Mouse (Mus musculus) right cerebral cortex, adult 18-20 months (tissue): ENCODE measurements around the gene Gm28230.

ENCODE experiments used
- DNase-seq: peaks from one replicate; pipeline ENCODE4 v3.0.0; 2022; ENCODE audit warnings: mixed read lengths

Gene Gm28230

DNA sequence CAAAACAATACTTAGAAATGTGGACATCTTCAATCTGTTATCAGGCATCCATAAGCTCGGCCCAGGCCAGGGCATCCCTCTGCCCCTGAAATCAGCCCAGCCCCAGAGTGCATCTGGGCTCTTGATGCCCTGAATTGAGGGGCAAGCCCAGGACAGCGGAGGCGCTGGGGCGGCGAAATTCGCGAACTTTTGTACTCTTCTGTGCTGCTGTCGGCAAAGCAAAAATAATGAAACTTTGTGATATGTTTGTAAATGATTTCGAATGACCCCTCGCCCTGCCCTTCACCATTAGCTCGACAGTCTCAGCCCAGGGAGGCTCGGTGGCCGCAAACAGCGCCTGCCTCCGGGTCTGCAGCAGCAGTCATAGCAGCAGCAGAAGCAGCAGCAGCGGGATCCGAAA is 1.4 kb upstream of the Gm28230 start:
- no peak for DNase-seq

DNA sequence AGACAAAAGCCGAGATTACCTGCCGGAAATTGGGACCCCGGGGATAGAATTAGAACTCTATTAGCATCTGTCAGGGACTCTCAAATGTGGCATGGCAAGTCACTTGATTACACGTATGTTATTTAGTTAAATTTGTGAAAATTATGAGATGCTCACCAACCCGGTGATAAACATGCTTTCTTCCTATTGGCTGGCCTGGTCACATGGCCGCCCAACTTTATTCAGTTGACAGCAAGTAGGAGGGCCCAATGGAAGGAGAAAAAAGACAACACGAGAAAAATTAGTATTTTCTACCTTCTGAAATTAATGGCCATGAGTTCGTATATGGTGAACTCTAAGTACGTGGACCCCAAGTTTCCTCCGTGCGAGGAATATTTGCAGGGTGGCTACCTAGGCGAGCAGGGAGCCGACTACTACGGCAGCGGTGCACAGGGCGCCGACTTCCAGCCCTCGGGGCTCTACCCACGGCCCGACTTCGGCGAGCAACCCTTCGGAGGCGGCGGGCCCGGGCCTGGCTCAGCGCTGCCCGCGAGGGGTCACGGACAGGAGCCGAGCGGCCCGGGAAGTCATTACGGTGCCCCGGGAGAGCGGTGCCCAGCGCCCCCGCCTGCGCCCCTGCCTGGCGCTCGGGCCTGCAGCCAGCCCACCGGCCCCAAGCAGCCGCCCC is 578 bp downstream of the Gm28230 start:
- DNase-seq, result no peak

DNA sequence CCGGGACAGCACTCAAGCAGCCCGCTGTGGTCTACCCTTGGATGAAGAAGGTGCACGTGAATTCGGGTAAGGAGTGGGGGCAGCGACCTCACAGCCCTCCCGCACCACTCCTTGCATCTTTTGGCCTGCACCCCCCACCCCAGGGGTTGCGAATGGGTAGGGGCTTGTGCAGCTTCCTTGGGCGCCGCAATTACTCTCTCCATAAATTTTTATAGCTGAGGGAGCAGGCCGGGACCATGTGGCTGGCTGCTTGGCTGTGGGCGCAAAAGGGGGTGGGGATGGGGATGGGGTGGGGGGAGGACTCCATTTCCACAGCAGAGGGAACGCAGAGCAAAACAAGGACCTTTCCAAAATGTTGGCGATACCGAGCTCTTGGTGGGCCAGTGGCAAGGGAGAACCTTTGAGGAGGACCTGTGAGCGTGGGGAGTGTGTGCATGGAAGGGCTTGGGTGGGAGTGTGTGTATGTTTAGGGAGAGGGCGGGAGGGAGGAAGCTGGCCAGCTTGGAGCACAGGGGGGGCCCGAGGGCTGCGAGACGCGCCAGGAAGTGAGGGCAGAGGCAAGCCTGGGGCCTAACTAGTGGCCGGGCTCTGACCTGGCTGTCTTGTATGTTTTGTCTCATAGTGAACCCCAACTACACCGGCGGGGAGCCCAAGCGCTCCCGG is 1.2 kb downstream of the Gm28230 start:
- no peak for DNase-seq

DNA sequence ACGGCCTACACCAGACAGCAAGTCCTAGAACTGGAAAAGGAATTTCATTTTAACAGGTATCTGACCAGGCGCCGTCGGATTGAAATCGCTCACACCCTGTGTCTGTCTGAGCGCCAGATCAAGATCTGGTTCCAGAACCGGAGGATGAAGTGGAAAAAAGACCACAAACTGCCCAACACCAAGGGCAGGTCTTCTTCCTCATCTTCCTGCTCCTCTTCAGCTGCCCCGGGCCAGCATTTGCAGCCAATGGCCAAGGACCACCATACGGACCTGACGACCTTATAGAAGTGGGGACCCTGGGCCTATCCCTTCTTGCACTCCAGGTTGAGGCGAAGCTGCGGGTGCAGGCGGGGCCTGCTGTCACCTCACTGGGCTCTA is 1.8 kb downstream of the Gm28230 start:
- no peak for DNase-seq

DNA sequence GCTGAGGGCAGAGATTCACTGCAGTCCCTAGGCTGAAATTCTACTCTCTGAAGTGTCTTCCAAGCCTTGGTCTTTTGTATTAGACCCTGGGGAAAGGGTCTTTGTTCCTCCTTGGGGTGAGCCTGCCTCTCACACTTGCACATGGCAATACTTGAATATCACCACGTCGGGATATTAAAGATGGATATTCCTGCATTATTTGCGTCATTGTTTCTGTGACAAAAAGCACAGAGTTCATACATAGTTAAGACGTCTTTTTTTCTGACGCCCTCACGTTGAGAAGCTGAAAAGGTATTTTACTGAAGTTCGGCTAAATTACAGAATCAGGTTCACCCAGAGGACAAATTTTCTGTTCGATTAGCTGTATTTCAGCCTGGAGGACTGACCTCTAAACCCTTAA is 3.8 kb downstream of the Gm28230 start:
- DNase-seq, result no peak

DNA sequence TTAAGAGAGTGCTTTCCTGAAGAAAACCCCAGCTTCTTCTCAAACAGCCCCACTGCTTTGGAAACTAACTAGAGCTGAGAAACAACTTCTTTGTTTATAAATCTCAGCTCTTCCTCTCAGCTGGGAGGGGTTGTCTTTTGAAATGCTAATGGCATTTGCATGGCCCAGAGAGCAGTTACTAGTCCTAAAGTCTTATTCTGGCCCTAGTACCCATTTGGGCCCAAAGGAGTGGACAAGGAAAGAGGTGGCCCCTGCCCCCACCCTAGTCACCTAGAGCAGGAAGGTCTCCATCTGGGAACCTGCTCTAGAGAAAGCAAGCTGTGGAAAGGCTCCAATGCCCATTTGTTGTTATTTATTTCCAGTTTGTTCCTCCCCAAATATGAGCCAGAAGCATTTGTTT is 4.5 kb downstream of the Gm28230 start:
- DNase-seq, result no peak

DNA sequence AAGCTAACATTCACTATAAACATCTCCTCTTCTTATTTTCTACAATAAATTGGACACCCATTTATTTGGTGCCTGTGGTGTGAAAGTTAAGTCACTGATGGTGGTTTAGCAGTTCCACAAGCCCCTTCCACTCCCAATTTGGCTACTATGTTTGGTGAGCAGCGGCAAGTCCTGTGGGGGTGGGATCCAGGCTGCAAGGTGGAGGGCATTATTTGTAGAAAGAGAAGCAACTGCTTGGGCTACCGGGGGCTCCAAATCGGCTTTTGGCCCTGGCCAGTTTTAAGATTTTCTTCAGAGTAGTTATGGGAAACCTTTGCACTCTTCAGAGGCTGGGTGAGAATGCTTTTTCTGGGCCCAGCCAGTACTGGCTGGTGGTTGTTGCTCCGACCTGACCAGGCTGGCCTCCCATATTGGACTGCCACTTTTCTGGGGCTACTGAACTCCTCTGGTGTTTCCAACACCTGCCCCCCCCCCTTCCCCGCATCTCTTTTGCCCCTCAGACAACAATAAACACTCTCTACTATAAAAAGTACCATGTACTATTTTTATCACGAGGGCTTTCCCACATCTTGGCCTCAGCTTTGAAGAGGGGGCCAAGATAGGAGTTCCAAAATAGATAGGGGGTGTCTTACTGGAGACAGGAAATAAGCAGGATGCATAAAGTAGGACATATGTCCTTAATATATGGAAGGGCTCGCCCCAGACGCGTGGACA is 5.4 kb downstream of the Gm28230 start:
- no peak for DNase-seq

DNA sequence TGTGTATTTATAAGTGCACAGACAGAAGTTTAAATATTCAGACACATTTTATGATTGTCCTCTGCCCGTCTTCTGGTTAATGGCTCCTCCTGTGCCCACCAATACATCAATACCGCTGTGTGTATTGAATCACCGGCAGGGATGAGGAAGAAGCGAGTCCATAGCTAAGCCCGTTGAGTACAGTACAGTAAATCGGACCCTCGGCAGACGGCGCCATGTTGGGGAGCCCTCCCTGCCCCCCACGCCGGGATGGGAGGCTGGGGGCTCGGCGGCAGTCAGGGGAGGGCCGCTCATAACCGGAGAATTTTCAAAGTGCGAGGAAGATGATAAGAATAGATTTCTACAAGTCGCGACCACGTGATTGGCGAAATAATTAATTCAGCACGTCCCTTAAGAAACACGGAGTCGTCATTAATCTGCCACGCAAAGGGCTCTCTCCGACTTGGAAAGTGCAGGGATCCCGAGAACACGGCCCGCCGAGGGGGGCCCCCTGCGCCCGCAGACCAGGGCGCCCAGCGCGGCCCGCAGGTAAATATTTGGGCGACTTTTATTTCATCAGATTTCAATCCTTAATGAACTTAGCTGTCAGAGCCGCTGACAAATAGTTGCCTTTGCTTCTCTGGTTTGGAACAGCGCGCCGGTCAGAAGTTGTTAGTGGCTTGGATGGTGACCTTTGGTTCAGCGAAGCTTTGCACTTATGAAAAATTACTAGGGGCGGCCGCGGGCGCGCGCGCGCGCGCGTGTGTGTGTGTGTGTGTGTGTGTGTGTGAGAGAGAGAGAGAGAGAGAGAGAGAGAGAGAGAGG is 6.2 kb downstream of the Gm28230 start:
- no peak for DNase-seq

DNA sequence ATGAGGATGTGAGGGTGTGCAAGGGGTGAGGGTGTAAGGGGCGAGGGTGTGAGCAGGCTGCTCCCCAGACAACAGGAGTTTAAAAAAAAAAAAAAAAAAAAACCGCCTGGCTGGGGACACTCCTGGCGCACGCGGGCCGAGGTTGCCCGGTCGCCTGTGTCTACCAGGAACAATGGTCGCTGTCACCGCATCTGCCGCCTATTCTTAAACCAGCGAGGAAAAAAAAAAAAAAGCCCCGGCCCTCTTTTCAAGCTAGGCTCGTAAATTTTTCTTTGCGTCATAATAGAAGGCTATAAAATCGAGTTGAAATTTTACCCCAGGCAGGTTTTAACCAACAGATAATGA is 6.8 kb downstream of the Gm28230 start:
- DNase-seq, result no peak

DNA sequence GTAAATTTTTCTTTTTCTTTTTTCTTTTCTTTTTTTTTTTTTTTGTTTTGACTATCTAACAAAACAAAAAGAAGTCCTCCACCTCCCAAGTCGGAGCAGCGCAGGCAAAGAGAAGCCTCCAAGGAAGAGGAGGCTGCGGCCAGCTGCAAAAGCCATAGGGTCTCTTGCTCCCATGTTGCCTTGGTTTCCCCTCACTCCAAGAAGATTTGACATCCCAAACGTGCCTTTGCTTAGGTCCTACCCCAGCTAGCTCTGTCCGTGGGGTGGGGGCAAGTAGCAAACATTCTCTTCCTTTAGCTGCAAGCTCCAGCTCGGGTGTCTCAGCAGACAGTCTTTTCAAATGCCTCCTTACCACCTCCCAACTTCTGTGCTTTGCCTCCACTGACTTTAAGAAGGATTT is 7.2 kb downstream of the Gm28230 start:
- DNase-seq, result no peak

DNA sequence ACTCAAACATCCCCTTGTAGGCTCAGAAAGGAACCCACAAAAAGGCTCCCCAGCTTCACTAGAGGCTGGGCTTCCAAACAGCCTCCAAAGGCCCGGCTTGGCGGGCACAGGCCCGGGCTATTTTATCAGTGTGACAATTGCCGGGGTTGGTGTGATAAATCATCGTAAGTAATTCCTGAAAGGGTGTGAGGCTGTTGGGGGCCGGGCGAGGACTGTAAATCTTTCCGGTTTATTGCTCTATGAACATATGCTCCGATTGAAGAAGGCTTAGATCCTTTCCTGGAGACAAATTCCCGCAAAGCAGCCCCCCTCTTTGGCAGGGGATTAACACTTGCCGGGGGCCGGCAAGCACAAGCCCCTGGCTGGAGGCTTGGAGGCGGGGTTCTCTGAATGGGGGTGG is 7.9 kb downstream of the Gm28230 start:
- no peak for DNase-seq

DNA sequence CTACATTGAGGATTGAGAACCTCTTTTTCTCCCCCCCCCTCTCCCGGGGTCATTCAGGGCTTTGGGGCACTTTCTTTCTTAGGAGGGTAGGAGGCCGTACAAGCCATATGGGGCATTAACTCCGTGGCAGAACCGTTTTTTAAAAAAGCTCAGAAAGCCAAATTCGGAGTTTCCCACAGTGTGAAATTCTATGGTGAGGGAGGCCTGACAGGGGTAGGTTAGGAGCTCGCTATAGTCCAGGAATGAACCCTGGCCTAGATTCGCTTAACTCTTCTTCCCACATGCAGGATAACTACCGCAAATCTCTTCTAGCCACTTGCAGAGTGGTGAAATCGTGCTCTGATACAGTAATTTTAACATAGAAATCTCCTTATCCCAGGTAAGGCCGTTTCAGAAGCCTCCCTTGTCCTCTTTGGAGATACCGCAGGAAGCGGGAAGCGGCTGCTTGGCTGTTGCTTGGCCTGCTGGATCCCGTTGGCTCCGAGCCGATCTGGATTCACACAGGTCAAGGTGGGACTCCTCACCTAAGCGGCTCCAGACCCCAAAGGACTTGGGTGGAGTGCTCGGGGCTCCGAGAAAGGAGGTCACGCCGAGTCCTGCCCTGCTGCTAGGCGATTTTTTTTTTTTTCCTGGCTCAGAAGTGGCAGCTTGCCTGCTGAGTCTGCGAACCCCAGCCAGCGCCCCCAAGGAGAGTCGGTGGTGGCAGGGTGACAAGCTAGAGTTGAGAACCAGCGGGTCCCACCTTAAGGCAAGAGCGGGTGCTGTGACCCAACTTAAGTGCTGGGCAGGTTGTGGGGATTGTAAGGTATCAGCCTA is 8.7 kb downstream of the Gm28230 start:
- no peak for DNase-seq

DNA sequence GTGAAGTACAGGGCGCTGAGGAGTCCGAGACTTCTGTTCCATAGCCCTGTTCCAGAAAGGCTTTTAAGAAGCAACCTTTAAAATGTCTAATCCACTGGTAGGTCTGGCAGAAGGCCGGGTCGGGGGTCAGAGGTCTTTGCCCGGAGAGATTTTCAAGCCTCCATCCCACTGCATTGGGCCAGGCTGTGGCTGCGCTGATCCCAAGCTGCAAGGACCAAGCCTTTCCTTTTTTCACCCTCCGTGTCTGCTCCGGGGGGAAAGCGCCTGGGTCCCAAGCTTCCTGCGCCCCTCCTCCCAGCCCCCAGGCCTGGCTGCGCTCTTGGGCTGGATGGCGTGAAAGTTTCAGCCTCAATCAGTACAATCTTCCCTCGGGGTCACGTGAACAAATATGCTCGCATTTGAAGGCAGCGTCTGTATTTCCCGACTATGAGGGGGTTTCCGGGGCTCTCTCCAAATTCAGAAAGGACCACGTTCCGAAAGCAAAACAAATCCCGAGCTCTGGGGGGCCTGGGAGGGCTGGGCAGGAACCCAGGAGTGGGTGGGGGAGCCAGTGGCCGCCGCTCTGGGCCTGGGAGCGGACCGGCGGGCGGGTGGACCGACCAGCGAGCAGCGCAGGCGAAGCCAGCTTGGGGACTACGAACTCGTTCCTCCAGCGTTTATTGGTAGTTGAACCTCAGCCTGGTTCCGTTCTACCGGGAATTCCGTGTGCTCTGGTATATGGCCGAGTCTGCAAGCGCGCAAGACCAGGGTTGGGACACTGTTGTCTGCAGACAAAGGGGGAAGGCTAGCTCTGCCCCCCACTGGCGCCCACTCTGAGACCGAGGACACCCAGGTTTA is 9.5 kb downstream of the Gm28230 start:
- DNase-seq, result no peak

DNA sequence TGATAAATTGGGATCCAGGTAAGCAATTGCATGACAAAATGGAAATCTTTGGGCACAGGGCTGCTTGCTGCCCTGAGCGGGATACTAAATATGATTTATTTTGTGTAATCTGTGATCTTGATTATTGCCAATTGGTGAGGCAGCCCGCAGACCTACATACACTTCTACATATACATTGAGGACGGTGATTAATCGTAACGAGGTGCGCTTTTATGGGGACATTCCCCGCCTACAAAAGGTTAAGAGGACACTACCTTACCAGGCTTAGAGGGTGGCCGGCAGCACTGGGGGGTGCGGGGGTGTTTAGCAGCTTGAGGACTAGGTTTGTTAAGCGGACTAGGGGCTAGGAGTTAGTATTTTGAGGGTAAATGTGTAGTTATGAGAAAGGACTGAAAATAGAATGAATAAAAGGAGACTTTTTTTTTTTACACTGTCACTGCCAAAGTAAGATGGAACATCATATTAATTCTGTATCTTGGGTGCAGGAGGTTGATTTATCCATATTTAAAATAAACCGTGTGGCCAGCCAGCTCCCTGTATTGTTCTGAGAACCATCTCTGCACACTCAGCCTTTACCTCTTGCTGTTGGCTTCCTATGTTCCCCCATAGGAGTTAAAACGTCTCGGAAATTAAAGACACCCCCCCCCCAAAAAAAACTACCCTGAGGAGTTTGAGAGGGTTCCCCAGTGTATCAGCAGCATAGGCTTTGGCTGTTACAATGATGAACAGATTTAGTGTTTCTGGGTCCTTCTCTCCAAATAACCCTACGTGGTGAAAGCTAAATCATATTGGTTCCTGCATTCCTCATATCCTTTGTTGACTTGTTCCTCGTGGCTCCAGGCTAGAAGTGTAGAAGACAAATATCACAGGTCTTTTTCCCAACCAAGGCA is 10.4 kb downstream of the Gm28230 start:
- DNase-seq, result no peak

DNA sequence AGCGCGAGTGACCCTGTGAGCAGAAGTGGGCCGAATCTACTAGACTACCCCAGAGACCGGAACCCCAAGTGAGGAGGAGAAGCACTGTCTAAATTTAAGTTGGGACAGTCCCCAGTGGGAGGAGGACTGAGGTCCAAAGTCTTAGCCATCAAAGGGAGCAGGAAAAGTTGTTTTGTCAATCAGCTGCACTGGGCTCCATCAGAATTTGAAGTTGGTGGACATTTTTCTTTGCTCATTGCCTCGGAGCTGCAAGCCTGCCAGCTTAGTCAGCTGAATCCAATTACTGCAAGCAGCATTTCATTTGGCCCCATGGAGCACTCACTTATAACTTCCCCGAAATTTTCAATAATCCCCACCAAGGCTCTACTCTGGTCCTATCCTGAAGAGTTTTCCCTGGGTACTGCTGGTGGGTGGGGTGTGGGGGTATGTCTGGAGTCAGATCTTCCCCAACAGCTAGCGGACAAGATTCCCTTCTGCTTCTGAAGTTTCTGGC is 11.1 kb downstream of the Gm28230 start:
- no peak for DNase-seq

DNA sequence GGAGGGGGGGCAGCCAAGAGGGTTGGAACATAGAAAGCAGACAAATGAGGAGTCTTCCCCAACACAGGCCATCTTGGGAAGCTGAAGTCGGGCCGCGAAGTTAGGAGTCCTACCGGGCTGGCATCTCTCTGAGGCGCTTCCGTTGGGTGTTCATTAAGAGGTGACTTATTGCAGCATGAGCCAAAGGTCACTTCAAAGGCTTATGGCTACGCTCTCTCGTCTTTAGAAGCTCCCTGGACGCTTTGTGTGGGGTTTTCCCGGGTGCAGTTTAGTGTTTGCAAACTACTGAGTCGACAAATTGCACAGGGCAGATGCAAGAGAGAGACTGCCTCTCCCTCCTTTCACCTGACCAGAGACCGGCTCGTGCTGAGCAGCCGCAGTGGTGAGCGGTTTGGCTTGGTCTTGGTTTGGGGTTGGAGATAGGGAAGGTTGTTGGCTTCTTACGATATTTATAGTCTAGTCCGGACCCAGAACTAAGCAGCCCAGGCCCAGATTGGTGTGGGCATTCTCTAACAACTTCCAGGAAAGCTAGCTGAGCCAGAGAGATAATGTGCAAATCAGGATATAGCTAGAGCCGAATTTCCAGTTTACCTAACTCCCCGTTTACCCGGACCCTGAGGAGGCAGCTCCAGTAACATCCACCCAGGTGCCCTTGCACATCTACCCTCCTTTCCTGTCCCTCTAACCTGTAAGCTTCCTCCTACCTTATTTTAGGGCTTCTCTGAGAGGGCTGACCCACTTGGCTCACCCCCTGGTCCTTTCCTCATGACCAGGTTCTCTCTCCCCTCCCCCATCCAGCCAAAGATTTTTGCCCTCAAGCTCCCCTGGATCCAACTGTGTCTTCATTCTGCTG is 12.3 kb downstream of the Gm28230 start:
- no peak for DNase-seq

DNA sequence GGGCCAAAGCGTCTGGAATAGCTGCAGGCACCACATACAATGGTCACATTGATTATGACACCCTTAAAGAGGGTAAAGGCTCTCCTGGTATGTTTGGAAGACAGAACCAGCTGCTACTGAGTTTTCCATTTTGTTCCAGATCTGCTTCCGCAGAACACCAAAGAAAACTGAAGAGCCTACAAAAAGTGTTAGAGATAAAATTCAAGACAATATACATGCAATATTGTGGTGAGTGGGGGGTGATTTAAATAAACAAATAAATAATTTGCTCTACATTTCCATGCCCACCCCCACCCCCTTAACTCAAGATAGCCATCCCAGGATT is 12.9 kb downstream of the Gm28230 start:
- DNase-seq, result no peak

DNA sequence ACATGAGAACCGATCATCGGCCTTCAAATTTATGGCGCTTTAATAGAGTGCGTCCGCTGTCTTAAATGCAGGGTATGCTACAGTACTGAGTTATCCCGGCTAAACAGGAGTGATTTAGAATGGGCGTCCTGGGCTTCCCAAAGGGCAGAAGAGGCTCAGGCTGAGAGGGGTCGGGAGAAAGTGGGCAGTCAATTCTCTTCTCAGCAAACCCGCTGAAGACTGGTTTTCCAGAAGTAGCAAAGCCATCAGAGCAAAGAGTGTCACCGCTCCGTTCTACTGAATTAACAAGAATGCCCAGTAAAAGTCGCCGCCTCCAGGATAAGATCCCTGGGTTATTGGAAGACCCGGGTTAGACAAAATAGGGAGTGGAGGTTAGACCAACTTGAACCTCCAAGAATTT is 13.3 kb downstream of the Gm28230 start:
- DNase-seq, result no peak

DNA sequence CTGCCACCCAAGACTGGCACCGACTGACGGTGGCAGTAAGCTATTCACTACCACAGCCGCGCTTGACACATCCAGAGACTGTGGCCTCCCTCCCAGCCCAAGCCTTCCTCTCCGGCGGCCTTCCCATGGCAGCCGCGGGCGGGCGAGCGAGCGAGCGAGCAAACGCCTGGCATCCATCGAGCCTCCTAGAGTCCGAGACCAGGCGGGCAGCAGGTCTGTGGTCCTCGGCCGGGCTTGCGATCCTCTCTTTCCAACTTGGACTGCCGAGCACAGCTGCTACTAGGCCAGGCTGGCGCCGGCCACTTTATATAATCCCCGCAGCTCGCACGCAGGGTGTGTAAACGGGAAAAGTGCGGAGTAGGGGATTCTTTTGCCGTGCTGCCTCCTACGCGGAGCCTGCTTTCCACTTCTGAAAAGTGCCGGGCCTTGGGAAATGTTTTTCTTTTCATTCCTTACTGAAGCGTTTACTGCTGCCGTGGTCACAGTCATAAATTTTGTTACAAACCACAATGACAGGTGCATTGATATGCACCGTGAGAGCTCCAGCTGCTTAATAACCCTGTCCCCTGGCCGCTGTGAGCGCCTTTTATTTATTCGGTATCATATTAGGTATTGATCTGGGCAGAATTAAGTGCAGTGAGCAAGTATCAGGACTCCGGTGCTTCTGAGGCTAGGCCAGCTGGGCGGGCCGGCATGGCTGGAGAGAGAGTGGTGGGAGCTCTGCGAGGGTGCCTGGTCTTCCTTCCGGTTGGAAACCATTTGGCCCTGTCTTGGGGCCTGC is 14.0 kb downstream of the Gm28230 start:
- DNase-seq, result no peak
